Mouse (Mus musculus): ENCODE measurements around the gene 1700012A03Rik. TPM values are rescaled to one million over a fixed set of nuclear protein-coding genes. Genes with fewer than 3 reads are reported as not detected.

Gene 1700012A03Rik
- polyA plus RNA-seq, 1 experiment from 2014 or later = not detected

- no peak overlapping the region for H3K4me2 ChIP-seq
- WGBS = 86% methylated on average over 1 of the region's 1 CpGs
- no peak overlapping the region for H3K4me3 ChIP-seq (ENCODE audit: low read depth, low read length)
- H3K36me3 ChIP-seq (ENCODE audit: control insufficient read depth, insufficient read depth, low read length) = no peaks in the 10 kb centered on the region
- no peaks in the 10 kb centered on the region for H3K27me3 ChIP-seq (ENCODE audit: control insufficient read depth, insufficient read depth, low read length)
- no peak for DNase-seq (ENCODE audit: low spot score, missing footprints)
- H3K9me3 ChIP-seq (ENCODE audit: control insufficient read depth, low read length) = no peaks in the 10 kb centered on the region
- H3K4me1 ChIP-seq (ENCODE audit: control insufficient read depth, insufficient read depth, low read length) = no peaks in the 10 kb centered on the region
- H3K9ac ChIP-seq (ENCODE audit: low read length) = no peak overlapping the region
- no peak overlapping the region for H3K27ac ChIP-seq (ENCODE audit: low read depth, low read length)
- no peak for ATAC-seq (ENCODE audit: low FRiP score)
These were observed 27.5 kb upstream of the 1700012A03Rik start for GRCm38 (mm10) chr6:32022537-32022869.

- Histone ChIP-seq H3K9ac (ENCODE audit: low read length) (no peak overlapping the region), H3K27ac (ENCODE audit: low read depth, low read length) (no peak overlapping the region), H3K4me3 (ENCODE audit: low read depth, low read length) (no peak overlapping the region), H3K9me3 (ENCODE audit: control insufficient read depth, low read length) (no peaks in the 10 kb centered on the region), H3K36me3 (ENCODE audit: control insufficient read depth, insufficient read depth, low read length) (no peaks in the 10 kb centered on the region), H3K4me1 (ENCODE audit: control insufficient read depth, insufficient read depth, low read length) (no peaks in the 10 kb centered on the region), H3K4me2 (no peak overlapping the region), H3K27me3 (ENCODE audit: control insufficient read depth, insufficient read depth, low read length) (no peaks in the 10 kb centered on the region)
- no peak for DNase-seq (ENCODE audit: low spot score, missing footprints)
- 82% methylated on average over 3 of the region's 3 CpGs for WGBS
- ATAC-seq (ENCODE audit: low FRiP score) = no peak
These were observed 21.6 kb upstream of the 1700012A03Rik start for GRCm38 (mm10) chr6:32028228-32029009.

GRCm38 (mm10) chr6:32034226-32034625, 15.8 kb upstream of the 1700012A03Rik start:
- H3K9ac ChIP-seq (ENCODE audit: low read length) = no peak overlapping the region
- H3K36me3 ChIP-seq (ENCODE audit: control insufficient read depth, insufficient read depth, low read length) = no peaks in the 10 kb centered on the region
- no peak overlapping the region for H3K4me3 ChIP-seq (ENCODE audit: low read depth, low read length)
- 67% methylated on average over 2 of the region's 2 CpGs for WGBS
- no peaks in the 10 kb centered on the region for H3K27me3 ChIP-seq (ENCODE audit: control insufficient read depth, insufficient read depth, low read length)
- no peak for ATAC-seq (ENCODE audit: low FRiP score)
- DNase-seq (ENCODE audit: low spot score, missing footprints) = no peak
- H3K4me2 ChIP-seq = no peak overlapping the region
- no peaks in the 10 kb centered on the region for H3K9me3 ChIP-seq (ENCODE audit: control insufficient read depth, low read length)
- no peak overlapping the region for H3K27ac ChIP-seq (ENCODE audit: low read depth, low read length)
- no peaks in the 10 kb centered on the region for H3K4me1 ChIP-seq (ENCODE audit: control insufficient read depth, insufficient read depth, low read length)

- Histone ChIP-seq H3K36me3 (ENCODE audit: control insufficient read depth, insufficient read depth, low read length) (no peaks in the 10 kb centered on the region), H3K27ac (ENCODE audit: low read depth, low read length) (no peak overlapping the region), H3K9ac (ENCODE audit: low read length) (no peak overlapping the region), H3K27me3 (ENCODE audit: control insufficient read depth, insufficient read depth, low read length) (no peaks in the 10 kb centered on the region), H3K9me3 (ENCODE audit: control insufficient read depth, low read length) (no peaks in the 10 kb centered on the region), H3K4me3 (ENCODE audit: low read depth, low read length) (no peak overlapping the region), H3K4me1 (ENCODE audit: control insufficient read depth, insufficient read depth, low read length) (no peaks in the 10 kb centered on the region), H3K4me2 (no peak overlapping the region)
- ATAC-seq (ENCODE audit: low FRiP score) = no peak
- no peak for DNase-seq (ENCODE audit: low spot score, missing footprints)
These were observed 4.7 kb upstream of the 1700012A03Rik start for GRCm38 (mm10) chr6:32045344-32045743.

GRCm38 (mm10) chr6:32049256-32049950, 643 bp upstream of the 1700012A03Rik start:
- WGBS = 68% methylated on average over 4 of the region's 4 CpGs
- Histone ChIP-seq H3K9ac (ENCODE audit: low read length) (no peak overlapping the region), H3K9me3 (ENCODE audit: control insufficient read depth, low read length) (no peaks in the 10 kb centered on the region), H3K27ac (ENCODE audit: low read depth, low read length) (no peak overlapping the region), H3K36me3 (ENCODE audit: control insufficient read depth, insufficient read depth, low read length) (no peaks in the 10 kb centered on the region), H3K4me3 (ENCODE audit: low read depth, low read length) (no peak overlapping the region), H3K4me1 (ENCODE audit: control insufficient read depth, insufficient read depth, low read length) (no peaks in the 10 kb centered on the region), H3K4me2 (no peak overlapping the region), H3K27me3 (ENCODE audit: control insufficient read depth, insufficient read depth, low read length) (no peaks in the 10 kb centered on the region)
- DNase-seq (ENCODE audit: low spot score, missing footprints) (no peak), ATAC-seq (ENCODE audit: low FRiP score) (no peak)

- H3K4me3 ChIP-seq (ENCODE audit: low read depth, low read length) = no peak overlapping the region
- H3K9me3 ChIP-seq (ENCODE audit: control insufficient read depth, low read length) = no peaks in the 10 kb centered on the region
- H3K36me3 ChIP-seq (ENCODE audit: control insufficient read depth, insufficient read depth, low read length) = no peaks in the 10 kb centered on the region
- H3K4me2 ChIP-seq = no peak overlapping the region
- no peak overlapping the region for H3K9ac ChIP-seq (ENCODE audit: low read length)
- no peak for DNase-seq (ENCODE audit: low spot score, missing footprints)
- no peaks in the 10 kb centered on the region for H3K4me1 ChIP-seq (ENCODE audit: control insufficient read depth, insufficient read depth, low read length)
- no peaks in the 10 kb centered on the region for H3K27me3 ChIP-seq (ENCODE audit: control insufficient read depth, insufficient read depth, low read length)
- 91% methylated on average over 6 of the region's 6 CpGs for WGBS
- no peak overlapping the region for H3K27ac ChIP-seq (ENCODE audit: low read depth, low read length)
- ATAC-seq (ENCODE audit: low FRiP score) = no peak
These were observed 2.3 kb downstream of the 1700012A03Rik start for GRCm38 (mm10) chr6:32052135-32052915.

- H3K4me3 ChIP-seq (ENCODE audit: low read depth, low read length) = no peak overlapping the region
- H3K27me3 ChIP-seq (ENCODE audit: control insufficient read depth, insufficient read depth, low read length) = no peaks in the 10 kb centered on the region
- WGBS = 34% methylated on average over 2 of the region's 2 CpGs
- ATAC-seq (ENCODE audit: low FRiP score) (no peak), DNase-seq (ENCODE audit: low spot score, missing footprints) (no peak)
- H3K4me1 ChIP-seq (ENCODE audit: control insufficient read depth, insufficient read depth, low read length) = no peaks in the 10 kb centered on the region
- no peaks in the 10 kb centered on the region for H3K36me3 ChIP-seq (ENCODE audit: control insufficient read depth, insufficient read depth, low read length)
- no peak overlapping the region for H3K9ac ChIP-seq (ENCODE audit: low read length)
- H3K9me3 ChIP-seq (ENCODE audit: control insufficient read depth, low read length) = no peaks in the 10 kb centered on the region
- no peak overlapping the region for H3K4me2 ChIP-seq
- H3K27ac ChIP-seq (ENCODE audit: low read depth, low read length) = no peak overlapping the region
These were observed 6.5 kb downstream of the 1700012A03Rik start for GRCm38 (mm10) chr6:32056525-32056924.

GRCm38 (mm10) chr6:32058571-32058970, 8.5 kb downstream of the 1700012A03Rik start:
- no peak for DNase-seq (ENCODE audit: low spot score, missing footprints)
- H3K4me3 ChIP-seq (ENCODE audit: low read depth, low read length) = no peak overlapping the region
- no peaks in the 10 kb centered on the region for H3K4me1 ChIP-seq (ENCODE audit: control insufficient read depth, insufficient read depth, low read length)
- no peak overlapping the region for H3K4me2 ChIP-seq
- no peak for ATAC-seq (ENCODE audit: low FRiP score)
- no peak overlapping the region for H3K9ac ChIP-seq (ENCODE audit: low read length)
- H3K27ac ChIP-seq (ENCODE audit: low read depth, low read length) = no peak overlapping the region
- no peaks in the 10 kb centered on the region for H3K27me3 ChIP-seq (ENCODE audit: control insufficient read depth, insufficient read depth, low read length)
- H3K36me3 ChIP-seq (ENCODE audit: control insufficient read depth, insufficient read depth, low read length) = no peaks in the 10 kb centered on the region
- WGBS = 90% methylated on average over 2 of the region's 2 CpGs
- H3K9me3 ChIP-seq (ENCODE audit: control insufficient read depth, low read length) = no peaks in the 10 kb centered on the region

- Histone ChIP-seq H3K4me1 (ENCODE audit: control insufficient read depth, insufficient read depth, low read length) (no peaks in the 10 kb centered on the region), H3K36me3 (ENCODE audit: control insufficient read depth, insufficient read depth, low read length) (no peaks in the 10 kb centered on the region), H3K9me3 (ENCODE audit: control insufficient read depth, low read length) (no peaks in the 10 kb centered on the region), H3K27ac (ENCODE audit: low read depth, low read length) (no peak overlapping the region), H3K27me3 (ENCODE audit: control insufficient read depth, insufficient read depth, low read length) (no peaks in the 10 kb centered on the region), H3K4me3 (ENCODE audit: low read depth, low read length) (no peak overlapping the region), H3K4me2 (no peak overlapping the region), H3K9ac (ENCODE audit: low read length) (no peak overlapping the region)
- WGBS = 82% methylated on average over 2 of the region's 2 CpGs
- DNase-seq (ENCODE audit: low spot score, missing footprints) (no peak), ATAC-seq (ENCODE audit: low FRiP score) (no peak)
These were observed 10.6 kb downstream of the 1700012A03Rik start for GRCm38 (mm10) chr6:32060641-32061040.
